22 mouse cellular contexts compared by ENCODE assay signal in the genomic region with DNA sequence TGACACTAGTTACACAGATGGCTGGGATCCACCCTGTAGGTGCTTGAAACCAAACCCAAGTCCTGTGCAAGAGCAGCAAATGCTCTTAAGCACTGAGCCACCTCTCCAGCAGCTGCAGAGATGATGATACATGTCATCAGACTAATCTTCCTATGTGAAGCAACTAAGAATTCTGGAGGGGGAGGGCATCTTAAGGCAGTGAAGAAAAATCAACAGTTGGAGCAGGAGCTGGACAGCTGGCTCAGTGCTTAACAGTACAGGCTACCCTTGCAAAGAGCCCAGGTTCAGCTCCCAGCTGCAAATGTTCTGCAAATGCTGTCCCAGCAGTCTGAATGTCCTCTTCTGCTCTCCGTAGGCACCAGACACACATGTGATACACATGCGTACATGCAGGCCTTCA. TPM values are rescaled to one million over a fixed set of nuclear protein-coding genes. Genes with fewer than 3 reads are reported as not detected.
DNase-seq lines count a peak whose midpoint lies in the region; ATAC-seq lines count a peak whose summit lies in the region.
"Had no signal": no experiment of that assay in that cellular context is flagged by ENCODE, and none has a peak within 500 bp of the region (broad histone marks: within the 10 kb centered on the region; RNA-seq: fewer than 3 reads in every experiment).

No protein-coding gene starts in this region.

- H3K4me1 ChIP-seq in embryonic facial prominence, embryonic 14.5 days (ENCODE audit: control insufficient read depth, insufficient read depth, low read length), result no peaks in the 10 kb centered on the region
- H3K4me1 ChIP-seq in embryonic facial prominence, embryonic 10.5 days, result no peaks in the 10 kb centered on the region
- H3K4me1 ChIP-seq: embryonic facial prominence, embryonic 12.5 days; forebrain, embryonic 10.5 days; forebrain, embryonic 13.5 days; hindbrain, embryonic 12.5 days; hindbrain, embryonic 15.5 days had no signal

- H3K36me3 ChIP-seq in embryonic facial prominence, embryonic 14.5 days (ENCODE audit: control insufficient read depth, insufficient read depth, low read length), result no peaks in the 10 kb centered on the region
- H3K36me3 ChIP-seq in embryonic facial prominence, embryonic 10.5 days (replicated peaks), result no peaks in the 10 kb centered on the region
- H3K36me3 ChIP-seq: embryonic facial prominence, embryonic 12.5 days; hindbrain, embryonic 12.5 days; hindbrain, embryonic 15.5 days had no signal

- peak; percentile 53 for DNase-seq in embryonic facial prominence, embryonic 14.5 days (ENCODE audit: low spot score)
- DNase-seq in embryonic facial prominence, embryonic 10.5 days (ENCODE audit: low spot score), result no peak
- DNase-seq in retina, postnatal 1 day, result peak; percentile 44
- no peak for DNase-seq in retina, embryonic 14.5 days (ENCODE audit: low spot score)
- DNase-seq in retina, postnatal 7 days (ENCODE audit: low read depth, low spot score), result peak; percentile 25
- DNase-seq in testis, postnatal 10 days (ENCODE audit: low spot score), result no peak
- DNase-seq: adrenal gland, postnatal 10 days; adrenal gland, postnatal 36 days; cerebellum, adult 18-20 months; cerebellum, adult 9-10 months; cerebellum, postnatal 14 days; gastrocnemius, adult 2 months; gastrocnemius, postnatal 14 days; heart, adult 11 months had no signal

- H3K27me3 ChIP-seq in embryonic facial prominence, embryonic 14.5 days (replicated peaks; ENCODE audit: control insufficient read depth, insufficient read depth, low read length), result no peaks in the 10 kb centered on the region
- no peaks in the 10 kb centered on the region for H3K27me3 ChIP-seq in embryonic facial prominence, embryonic 10.5 days (replicated peaks; ENCODE audit: low read depth, poor library complexity, severe bottlenecking)
- H3K27me3 ChIP-seq: embryonic facial prominence, embryonic 12.5 days; forebrain, embryonic 13.5 days; hindbrain, embryonic 12.5 days; hindbrain, embryonic 15.5 days; Patski had no signal

- H3K27ac ChIP-seq in embryonic facial prominence, embryonic 14.5 days (replicated peaks; ENCODE audit: low read depth, low read length), result no peak overlapping the region
- no peak overlapping the region for H3K27ac ChIP-seq in embryonic facial prominence, embryonic 10.5 days (replicated peaks)
- H3K27ac ChIP-seq: embryonic facial prominence, embryonic 12.5 days; forebrain, embryonic 10.5 days; forebrain, embryonic 13.5 days; gastrocnemius, adult 2 months; hindbrain, embryonic 12.5 days; hindbrain, embryonic 15.5 days had no signal

- no peak overlapping the region for H3K4me2 ChIP-seq in embryonic facial prominence, embryonic 14.5 days (ENCODE audit: low read depth, low read length)
- H3K4me2 ChIP-seq: embryonic facial prominence, embryonic 12.5 days; forebrain, embryonic 13.5 days; heart, embryonic 11.5 days; hindbrain, embryonic 12.5 days; hindbrain, embryonic 15.5 days had no signal

- peak; percentile 30; the same call in 1 of the 2 replicates for ATAC-seq in embryonic facial prominence, embryonic 14.5 days (ENCODE audit: low read depth)
- ATAC-seq: forebrain, embryonic 13.5 days; forebrain, embryonic 16.5 days; Patski had no signal

- no peaks in the 10 kb centered on the region for H3K9me3 ChIP-seq in embryonic facial prominence, embryonic 14.5 days (ENCODE audit: control insufficient read depth, low read length)
- no peaks in the 10 kb centered on the region for H3K9me3 ChIP-seq in embryonic facial prominence, embryonic 10.5 days
- H3K9me3 ChIP-seq: embryonic facial prominence, embryonic 12.5 days; forebrain, embryonic 10.5 days; forebrain, embryonic 13.5 days; hindbrain, embryonic 12.5 days; hindbrain, embryonic 15.5 days had no signal

- H3K9ac ChIP-seq in embryonic facial prominence, embryonic 14.5 days (ENCODE audit: low read depth, low read length), result no peak overlapping the region
- H3K9ac ChIP-seq: embryonic facial prominence, embryonic 12.5 days; forebrain, embryonic 13.5 days; hindbrain, embryonic 12.5 days; hindbrain, embryonic 15.5 days had no signal

- WGBS in embryonic facial prominence, embryonic 14.5 days, result 78% methylated on average over 2 of the region's 2 CpGs
- 97% methylated on average over 2 of the region's 2 CpGs for WGBS in embryonic facial prominence, embryonic 10.5 days

- no peak overlapping the region for H3K4me3 ChIP-seq in embryonic facial prominence, embryonic 14.5 days (ENCODE audit: low read depth, low read length)
- no peak overlapping the region for H3K4me3 ChIP-seq in embryonic facial prominence, embryonic 10.5 days
- H3K4me3 ChIP-seq: embryonic facial prominence, embryonic 12.5 days; forebrain, embryonic 10.5 days; forebrain, embryonic 13.5 days; gastrocnemius, adult 2 months; hindbrain, embryonic 12.5 days; hindbrain, embryonic 15.5 days had no signal

RNA-seq across cellular contexts. Expression of a gene that starts 29.1 kb away (rescaled TPM):
- polyA plus RNA-seq in embryonic facial prominence, embryonic 14.5 days (2014; fragmentation: Nextera tagmentation; extraction: Ambion mirVana), result 22.9 and 26.0 TPM in 2 replicates
- 20.2 and 25.1 TPM in 2 replicates for polyA plus RNA-seq in embryonic facial prominence, embryonic 10.5 days (2016; fragmentation: Nextera tagmentation; extraction: Ambion mirVana)

RNA-seq across cellular contexts. Expression of a gene that starts 29.5 kb away (rescaled TPM):
- 9.6 and 9.8 TPM in 2 replicates for polyA plus RNA-seq in embryonic facial prominence, embryonic 14.5 days (2014; fragmentation: Nextera tagmentation; extraction: Ambion mirVana)
- polyA plus RNA-seq in embryonic facial prominence, embryonic 10.5 days (2016; fragmentation: Nextera tagmentation; extraction: Ambion mirVana), result 3.0 and 4.1 TPM in 2 replicates

Comparison
In these comparisons a context has a peak if more than half of its experiments do, and no peak if none do; other contexts are left out.
1. DNase-seq: peak in embryonic facial prominence, embryonic 14.5 days (single experiment), retina, postnatal 1 day (single experiment) and retina, postnatal 7 days (single experiment); none in embryonic facial prominence, embryonic 10.5 days (single experiment), retina, embryonic 14.5 days (single experiment) and testis, postnatal 10 days (single experiment).